ENCODE assay signal across 7 mouse cellular contexts in the genomic region with DNA sequence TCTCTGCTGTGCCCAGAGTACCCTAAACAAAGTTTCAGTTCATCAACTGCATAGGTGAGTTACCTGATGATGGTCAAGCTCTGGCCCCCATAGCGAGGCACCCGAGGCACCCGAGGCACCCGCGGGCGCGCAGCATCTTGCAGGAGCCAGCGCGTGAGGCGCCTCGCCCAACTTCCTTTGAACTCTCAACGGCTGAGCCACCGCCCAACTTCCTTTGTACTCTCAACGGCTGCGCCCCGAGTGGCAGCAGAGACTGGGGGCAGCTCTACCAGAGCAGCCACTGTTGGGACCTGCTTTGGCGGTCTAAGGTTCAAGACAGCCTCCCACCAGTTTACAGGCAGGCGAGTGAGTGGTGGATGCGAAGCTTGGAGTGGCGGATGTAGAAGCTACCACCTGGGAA. TPM values are rescaled to one million over a fixed set of nuclear protein-coding genes. Genes with fewer than 3 reads are reported as not detected.
DNase-seq lines count a peak whose midpoint lies in the region; ATAC-seq and TF ChIP-seq lines count a peak whose summit lies in the region.
"Not testable (repeated sequence)": the region's sequence is repeated elsewhere in the genome, so short reads cannot be mapped to it uniquely, and the experiment has no call there.

TSS of gene Glo1 (minus strand) at position 153 of the 400 bp plus-strand sequence.

- not testable (repeated sequence) for TF ChIP-seq POLR2A in heart, adult 2 months (IDR thresholded peaks at IDR 0.05; ENCODE audit: insufficient read depth, low read depth, low read length)

- ATAC-seq in hindbrain, embryonic 14.5 days (ENCODE audit: low FRiP score); midbrain, embryonic 16.5 days: not testable (repeated sequence)
- peak; percentile 68; the same call in 1 of the 2 replicates for ATAC-seq in liver, embryonic 14.5 days (ENCODE audit: insufficient read depth)

- not testable (repeated sequence) for H3K9ac ChIP-seq in heart, adult 2 months (ENCODE audit: low read depth, low read length); hindbrain, embryonic 14.5 days; liver, embryonic 14.5 days (replicated peaks); midbrain, embryonic 16.5 days (ENCODE audit: low read depth, low read length)

- intact Hi-C loops in heart, adult 2 months (cut with DNase I): not testable (repeated sequence)

- H3K27ac ChIP-seq in forebrain, embryonic 10.5 days; heart, adult 2 months; hindbrain, embryonic 14.5 days; liver, embryonic 14.5 days; midbrain, embryonic 16.5 days (ENCODE audit: low read length): not testable (repeated sequence)

- H3K36me3 ChIP-seq in forebrain, embryonic 10.5 days (replicated peaks); heart, adult 2 months (ENCODE audit: control insufficient read depth, insufficient read depth, low read length); hindbrain, embryonic 14.5 days (replicated peaks; ENCODE audit: control insufficient read depth, insufficient read depth); liver, embryonic 14.5 days (replicated peaks; ENCODE audit: control insufficient read depth, insufficient read depth, low read depth); midbrain, embryonic 16.5 days (ENCODE audit: control insufficient read depth, insufficient read depth, low read length): not testable (repeated sequence)

- DNase-seq in adrenal gland, postnatal 14 days; forebrain, embryonic 10.5 days (ENCODE audit: extremely low spot score, low spot score); heart, adult 2 months; hindbrain, embryonic 14.5 days (ENCODE audit: low spot score); layer of hippocampus, postnatal 25 days (ENCODE audit: extremely low spot score in 1 of 2, low spot score in 1 of 2); liver, embryonic 14.5 days (ENCODE audit: low read depth in 3 of 3, low spot score in 3 of 3): not testable (repeated sequence)

- not testable (repeated sequence) for TF ChIP-seq EP300 in heart, adult 2 months (IDR thresholded peaks at IDR 0.05; ENCODE audit: insufficient read depth, low read depth, low read length); liver, embryonic 14.5 days (IDR thresholded peaks at IDR 0.05; ENCODE audit: low read depth)

- H3K4me3 ChIP-seq in forebrain, embryonic 10.5 days; heart, adult 2 months; hindbrain, embryonic 14.5 days (replicated peaks; ENCODE audit: low read length); liver, embryonic 14.5 days (ENCODE audit: insufficient read depth in 1 of 2, low read depth in 2 of 2, low read length in 2 of 2); midbrain, embryonic 16.5 days (ENCODE audit: low read depth, low read length): not testable (repeated sequence)

- not testable (repeated sequence) for H3K4me2 ChIP-seq in hindbrain, embryonic 14.5 days (replicated peaks); liver, embryonic 14.5 days (ENCODE audit: low read depth); midbrain, embryonic 16.5 days (ENCODE audit: low read length)

- no CpG with 5 or more reads among the region's 20 CpGs for WGBS in forebrain, embryonic 10.5 days
- WGBS in heart, adult 2 months: no CpG with 5 or more reads among the region's 20 CpGs
- no CpG with 5 or more reads among the region's 20 CpGs for WGBS in hindbrain, embryonic 14.5 days
- WGBS in liver, embryonic 14.5 days (ENCODE audit: insufficient replicate concordance): no CpG with 5 or more reads among the region's 20 CpGs
- WGBS in midbrain, embryonic 16.5 days: no CpG with 5 or more reads among the region's 20 CpGs

- not testable (repeated sequence) for H3K27me3 ChIP-seq in forebrain, embryonic 10.5 days (ENCODE audit: poor library complexity, severe bottlenecking); heart, adult 2 months (ENCODE audit: control insufficient read depth, insufficient read depth, low read length); hindbrain, embryonic 14.5 days (ENCODE audit: control insufficient read depth, insufficient read depth, low read length); liver, embryonic 14.5 days (ENCODE audit: control insufficient read depth, insufficient read depth, low read length); midbrain, embryonic 16.5 days (ENCODE audit: control insufficient read depth, insufficient read depth, low read depth, low read length)

- not testable (repeated sequence) for TF ChIP-seq CTCF in heart, adult 2 months (IDR thresholded peaks at IDR 0.05); liver, embryonic 14.5 days (IDR thresholded peaks at IDR 0.05; ENCODE audit: low read depth)

- not testable (repeated sequence) for H3K4me1 ChIP-seq in forebrain, embryonic 10.5 days; heart, adult 2 months (ENCODE audit: control insufficient read depth, insufficient read depth, low read length); hindbrain, embryonic 14.5 days (replicated peaks; ENCODE audit: control insufficient read depth, insufficient read depth, low read length); liver, embryonic 14.5 days (replicated peaks; ENCODE audit: control insufficient read depth in 2 of 2, insufficient read depth in 2 of 2, low read length in 1 of 2); midbrain, embryonic 16.5 days (ENCODE audit: control insufficient read depth, insufficient read depth, low read length)

- not testable (repeated sequence) for H3K79me2 ChIP-seq in heart, adult 2 months (replicated peaks; ENCODE audit: control insufficient read depth, insufficient read depth, low read length)

- not testable (repeated sequence) for H3K9me3 ChIP-seq in forebrain, embryonic 10.5 days; hindbrain, embryonic 14.5 days (ENCODE audit: control insufficient read depth, low read length); liver, embryonic 14.5 days (ENCODE audit: control insufficient read depth, low read length); midbrain, embryonic 16.5 days (replicated peaks; ENCODE audit: control insufficient read depth, low read length, poor library complexity, severe bottlenecking)

RNA-seq across cellular contexts. Expression of gene Glo1, which starts in this region (rescaled TPM):
- total RNA-seq in adrenal gland, postnatal 14 days (2021): 105 and 123 TPM in 2 replicates
- 258 and 260 TPM in 2 replicates for polyA plus RNA-seq in forebrain, embryonic 10.5 days (2016; fragmentation: Nextera tagmentation; extraction: Ambion mirVana)
- total RNA-seq in heart, adult 2 months (2021): 100 to 1,000 TPM; 146 to 164 TPM
- 65.7 and 118 TPM in 2 replicates for polyA plus RNA-seq in heart, adult 2 months (2012; rRNA removed)
- 185 and 194 TPM in 2 replicates for polyA plus RNA-seq in hindbrain, embryonic 14.5 days (2014; fragmentation: Nextera tagmentation; extraction: Ambion mirVana)
- 100 to 1,000 TPM; 179 to 204 TPM for total RNA-seq in layer of hippocampus, postnatal 25 days (2021)
- polyA plus RNA-seq in liver, embryonic 14.5 days (2012; rRNA removed): 98.1 and 103 TPM in 2 replicates
- 273 and 280 TPM in 2 replicates for polyA plus RNA-seq in liver, embryonic 14.5 days (2014; fragmentation: Nextera tagmentation; extraction: Ambion mirVana)
- 160 and 162 TPM in 2 replicates for polyA plus RNA-seq in midbrain, embryonic 16.5 days (2015; fragmentation: Nextera tagmentation; extraction: Ambion mirVana)
